14 mouse cellular contexts compared by ENCODE assay signal in genomic region chr5:25031456-25031856, GRCm38 (mm10).
DNase-seq lines count a peak whose midpoint lies in the region; ATAC-seq and TF ChIP-seq lines count a peak whose summit lies in the region.
"Had no signal": no experiment of that assay in that cellular context is flagged by ENCODE, and none has a peak within 500 bp of the region (broad histone marks: within the 10 kb centered on the region; RNA-seq: fewer than 3 reads in every experiment).

No protein-coding gene starts in this region.

- no peak for ATAC-seq in heart, embryonic 15.5 days (replicated peaks; ENCODE audit: insufficient number of reproducible peaks, insufficient read depth, low FRiP score, low read depth)
- ATAC-seq in erythroblast, adult 5-6 weeks (replicated peaks; ENCODE audit: low FRiP score, poor library complexity, severe bottlenecking): peak; percentile 41
- ATAC-seq in liver, embryonic 14.5 days (ENCODE audit: insufficient read depth): peak; percentile 60

- no peak for TF ChIP-seq CTCF in liver, embryonic 14.5 days (IDR thresholded peaks at IDR 0.05; ENCODE audit: low read depth)

- no peaks in the 10 kb centered on the region for H3K27me3 ChIP-seq in heart, embryonic 15.5 days
- H3K27me3 ChIP-seq in liver, embryonic 14.5 days (ENCODE audit: control insufficient read depth, insufficient read depth, low read length): no peaks in the 10 kb centered on the region
- no peaks in the 10 kb centered on the region for H3K27me3 ChIP-seq in hindbrain, embryonic 10.5 days (ENCODE audit: insufficient read depth, poor library complexity, severe bottlenecking)
- no peaks in the 10 kb centered on the region for H3K27me3 ChIP-seq in midbrain, embryonic 10.5 days (ENCODE audit: low read depth, poor library complexity, severe bottlenecking)
- H3K27me3 ChIP-seq: CH12.LX; embryonic facial prominence, embryonic 13.5 days; hindbrain, embryonic 12.5 days; kidney, embryonic 15.5 days had no signal

- peak overlapping the region; percentile 28 for H3K27ac ChIP-seq in heart, embryonic 15.5 days
- peak overlapping the region; percentile 58 for H3K27ac ChIP-seq in liver, embryonic 14.5 days
- no peak overlapping the region for H3K27ac ChIP-seq in hindbrain, embryonic 10.5 days
- H3K27ac ChIP-seq in midbrain, embryonic 10.5 days (replicated peaks): no peak overlapping the region
- H3K27ac ChIP-seq: embryonic facial prominence, embryonic 13.5 days; hindbrain, embryonic 12.5 days; kidney, embryonic 15.5 days had no signal

- H3K36me3 ChIP-seq in heart, embryonic 15.5 days: no peaks in the 10 kb centered on the region
- no peaks in the 10 kb centered on the region for H3K36me3 ChIP-seq in liver, embryonic 14.5 days (replicated peaks; ENCODE audit: control insufficient read depth, insufficient read depth, low read depth)
- H3K36me3 ChIP-seq in hindbrain, embryonic 10.5 days: no peaks in the 10 kb centered on the region
- H3K36me3 ChIP-seq in midbrain, embryonic 10.5 days: no peaks in the 10 kb centered on the region
- H3K36me3 ChIP-seq: embryonic facial prominence, embryonic 13.5 days; hindbrain, embryonic 12.5 days; kidney, embryonic 15.5 days had no signal

- H3K4me2 ChIP-seq in heart, embryonic 15.5 days: no peak overlapping the region
- peak overlapping the region; percentile 13; the same call in 1 of the 2 replicates for H3K4me2 ChIP-seq in liver, embryonic 14.5 days (ENCODE audit: low read depth)
- H3K4me2 ChIP-seq: embryonic facial prominence, embryonic 13.5 days; hindbrain, embryonic 12.5 days; kidney, embryonic 15.5 days; midbrain, embryonic 11.5 days had no signal

- 53% methylated on average over 4 of the region's 4 CpGs for WGBS in heart, embryonic 15.5 days
- WGBS in liver, embryonic 14.5 days (ENCODE audit: insufficient replicate concordance): 15% methylated on average over 4 of the region's 4 CpGs
- 87% methylated on average over 4 of the region's 4 CpGs for WGBS in hindbrain, embryonic 10.5 days
- WGBS in midbrain, embryonic 10.5 days: 76% methylated on average over 4 of the region's 4 CpGs

- DNase-seq in heart, adult 9 months (ENCODE audit: low spot score in 2 of 2): no peak
- peak; percentile 89 for DNase-seq in layer of hippocampus, adult 9-10 months (ENCODE audit: low spot score)
- DNase-seq in liver, embryonic 14.5 days (ENCODE audit: low read depth in 3 of 3, low spot score in 3 of 3): no peak
- DNase-seq in hindbrain, embryonic 10.5 days (ENCODE audit: low spot score): no peak
- DNase-seq in urinary bladder, adult 2 months (ENCODE audit: low spot score): no peak
- no peak for DNase-seq in midbrain, embryonic 10.5 days (ENCODE audit: low spot score)
- DNase-seq: cerebellum, postnatal 10 days had no signal

- peaks cover 28% of the 10 kb centered on the region for H3K4me1 ChIP-seq in heart, embryonic 15.5 days (replicated peaks)
- peaks cover 6 to 29% of the 10 kb centered on the region in 2 experiments for H3K4me1 ChIP-seq in liver, embryonic 14.5 days (replicated peaks; ENCODE audit: control insufficient read depth in 2 of 2, insufficient read depth in 2 of 2, low read length in 1 of 2)
- peaks cover 10% of the 10 kb centered on the region; the same call in 1 of the 2 replicates for H3K4me1 ChIP-seq in hindbrain, embryonic 10.5 days (replicated peaks)
- no peaks in the 10 kb centered on the region for H3K4me1 ChIP-seq in midbrain, embryonic 10.5 days
- H3K4me1 ChIP-seq: embryonic facial prominence, embryonic 13.5 days; hindbrain, embryonic 12.5 days; kidney, embryonic 15.5 days had no signal

- no peak for TF ChIP-seq EP300 in liver, embryonic 14.5 days (IDR thresholded peaks at IDR 0.05; ENCODE audit: low read depth)

- no peak overlapping the region; the same call in 1 of the 2 replicates for H3K9ac ChIP-seq in heart, embryonic 15.5 days
- H3K9ac ChIP-seq in liver, embryonic 14.5 days (replicated peaks): peak overlapping the region; percentile 18; the same call in 1 of the 2 replicates
- H3K9ac ChIP-seq: embryonic facial prominence, embryonic 13.5 days; hindbrain, embryonic 12.5 days; kidney, embryonic 15.5 days had no signal

- no peak overlapping the region for H3K4me3 ChIP-seq in heart, embryonic 15.5 days
- no peak overlapping the region for H3K4me3 ChIP-seq in liver, embryonic 14.5 days (ENCODE audit: insufficient read depth in 1 of 2, low read depth in 2 of 2, low read length in 2 of 2)
- H3K4me3 ChIP-seq in hindbrain, embryonic 10.5 days: no peak overlapping the region
- no peak overlapping the region for H3K4me3 ChIP-seq in midbrain, embryonic 10.5 days
- H3K4me3 ChIP-seq: embryonic facial prominence, embryonic 13.5 days; hindbrain, embryonic 12.5 days; kidney, embryonic 15.5 days had no signal

- no peaks in the 10 kb centered on the region for H3K9me3 ChIP-seq in heart, embryonic 15.5 days (replicated peaks)
- H3K9me3 ChIP-seq in liver, embryonic 14.5 days (ENCODE audit: control insufficient read depth, low read length): no peaks in the 10 kb centered on the region
- H3K9me3 ChIP-seq in hindbrain, embryonic 10.5 days: no peaks in the 10 kb centered on the region
- no peaks in the 10 kb centered on the region for H3K9me3 ChIP-seq in midbrain, embryonic 10.5 days (replicated peaks)
- H3K9me3 ChIP-seq: embryonic facial prominence, embryonic 13.5 days; hindbrain, embryonic 12.5 days; kidney, embryonic 15.5 days had no signal

Comparison
In these comparisons a context has a peak if more than half of its experiments do, and no peak if none do; other contexts are left out.
1. H3K27ac ChIP-seq: peak in heart, embryonic 15.5 days (single experiment) and liver, embryonic 14.5 days (single experiment); none in hindbrain, embryonic 10.5 days (single experiment) and midbrain, embryonic 10.5 days (single experiment).